Mouse (Mus musculus) embryo, embryonic 11.5 days (tissue): ENCODE data around the gene Vmn2r42.
"Not testable (repeated sequence)": the region's sequence is repeated elsewhere in the genome, so short reads cannot be mapped to it uniquely, and the experiment has no call there.

Source experiments
- DNase-seq: peaks from one replicate; pipeline ENCODE4 v3.0.0-alpha.2; 2012; ENCODE audit warnings: low read depth, low spot score

Gene Vmn2r42

GRCm38 (mm10) chr7:8200220-8200619 is at the start of gene Vmn2r42:
Gene Vmn2r42 (minus strand): TSS chr7:8200320.
- DNase-seq, result not testable (repeated sequence)

- DNase-seq, result not testable (repeated sequence)
Measured at GRCm38 (mm10) chr7:8161554-8161953, 38.6 kb downstream of the Vmn2r42 start, which contains the start of gene Vmn2r41. Gene Vmn2r41 (minus strand): TSS chr7:8161654.
